Mouse (Mus musculus): ENCODE results near the gene Tmpo. TPM values are rescaled to one million over a fixed set of nuclear protein-coding genes. Genes with fewer than 3 reads are reported as not detected.

Tmpo gene
- total RNA-seq (2021) = 10 to 100 TPM; 32.1 to 35.0 TPM
- long read RNA-seq, experiment 1, transcript Tmpo-201 (4 exons, 3,772 nt) = minor isoform, 5 of 36 reads
- long read RNA-seq, experiment 1, transcript Tmpo-203 (8 exons, 1,854 nt) = minor isoform, 7 of 36 reads
- long read RNA-seq, experiment 1, transcript Tmpo-205 (6 exons, 1,842 nt) = major isoform, 16 of 36 reads
- long read RNA-seq, experiment 1, partial matches to known transcripts = 0 of 36 reads
- long read RNA-seq, experiment 1, other reads (novel, unspliced or antisense) = 2 of 36 reads
- long read RNA-seq, experiment 2, transcript Tmpo-205 (6 exons, 1,842 nt) = major isoform, 9 of 21 reads
- long read RNA-seq, experiment 2, partial matches to known transcripts = 2 of 21 reads
- long read RNA-seq, experiment 2, other reads (novel, unspliced or antisense) = 0 of 21 reads

DNA sequence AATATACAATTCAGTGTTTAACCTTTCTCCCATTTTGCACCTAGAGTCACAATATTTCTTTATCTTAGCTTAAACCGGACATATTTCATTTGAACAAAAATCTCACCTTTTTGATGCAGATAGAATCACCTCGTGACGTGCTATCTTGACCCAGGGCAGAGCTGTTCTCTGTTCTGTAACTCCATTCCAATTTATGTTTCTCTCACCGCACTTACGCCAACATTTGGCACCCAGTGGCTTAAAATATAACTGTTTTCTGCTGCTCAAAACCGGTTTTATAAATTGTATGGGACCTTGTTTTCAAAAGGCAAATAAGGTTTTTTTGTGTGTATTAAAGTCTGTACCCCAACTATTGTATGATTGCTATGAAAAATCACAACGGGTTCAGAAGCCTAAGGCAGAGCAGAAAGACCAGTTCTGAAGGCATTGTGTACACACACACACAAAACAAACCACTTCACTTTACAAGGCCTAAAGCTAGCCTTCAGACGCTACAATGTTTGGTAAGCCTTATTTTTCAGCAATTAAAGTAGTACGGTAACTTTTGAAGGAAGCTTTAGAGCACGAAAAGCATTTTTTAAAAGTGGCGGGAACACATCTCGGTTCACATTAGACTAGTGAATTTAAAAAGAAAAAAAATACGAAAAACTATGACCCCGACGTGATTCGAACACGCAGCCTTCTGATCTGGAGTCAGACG lies at the start of gene Tmpo:
Tmpo (minus strand) TSS at position 555 of the 700 bp plus-strand sequence.
- no peak for DNase-seq (ENCODE audit: low spot score in 2 of 2)
- intact Hi-C loops (cut with DNase I) = no loop called here

DNA sequence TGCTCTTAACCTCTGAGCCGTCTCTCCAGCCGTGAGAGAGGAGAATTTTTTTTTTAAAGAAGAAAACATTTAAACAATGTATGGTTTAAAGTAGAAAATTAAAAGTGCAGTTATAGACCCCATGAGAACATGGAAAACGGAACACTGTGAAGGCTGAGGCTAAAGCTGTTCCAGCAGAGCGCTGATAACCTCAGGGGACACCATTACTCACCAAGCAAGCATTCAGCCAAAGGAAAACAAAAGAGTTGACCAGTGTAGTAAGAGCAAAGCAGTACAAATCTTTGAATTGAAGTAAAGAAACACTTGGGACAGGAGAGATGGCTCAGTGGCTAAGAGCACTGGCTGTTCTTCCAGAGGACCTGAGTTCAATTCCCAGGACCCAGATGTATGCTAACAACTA lies 49.3 kb upstream of the Tmpo start:
- no peak for DNase-seq (ENCODE audit: low spot score in 2 of 2)
- intact Hi-C loops (cut with DNase I) = no loop called here

- DNase-seq (ENCODE audit: low spot score in 2 of 2) = peak in 1 of 2 experiments; percentile 38
- intact Hi-C loops (cut with DNase I) = no loop called here
Measured at GRCm38 (mm10) chr10:91229518-91229961, 48.4 kb upstream of the Tmpo start.

- DNase-seq (ENCODE audit: low spot score in 2 of 2) = no peak
- intact Hi-C loops (cut with DNase I) = no loop called here
Measured at GRCm38 (mm10) chr10:91228924-91229517, 47.9 kb upstream of the Tmpo start.

DNA sequence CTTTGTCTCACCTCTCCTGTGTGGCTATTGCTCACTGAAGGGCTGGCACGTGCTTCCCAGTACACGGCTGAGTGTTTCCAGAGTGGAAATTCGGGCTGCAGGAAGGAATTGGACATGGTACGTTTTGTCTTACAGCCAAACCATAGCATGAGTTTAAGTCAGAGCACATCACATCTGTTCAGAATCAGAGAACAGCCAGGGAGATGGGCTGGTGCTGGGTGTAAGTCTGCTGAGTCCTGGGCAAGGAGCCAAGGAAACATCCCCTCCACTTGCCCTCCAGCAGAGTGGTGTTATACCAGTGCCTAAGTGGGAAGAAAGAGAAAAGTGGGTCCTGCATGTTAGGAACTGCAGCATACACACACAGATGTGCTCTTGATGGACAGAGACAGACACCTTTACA lies 45.9 kb upstream of the Tmpo start:
- intact Hi-C loops (cut with DNase I) = no loop called here
- DNase-seq (ENCODE audit: low spot score in 2 of 2) = no peak

GRCm38 (mm10) chr10:91222398-91223236 lies 41.5 kb upstream of the Tmpo start:
- intact Hi-C loops (cut with DNase I) = no loop called here
- no peak for DNase-seq (ENCODE audit: low spot score in 2 of 2)

DNA sequence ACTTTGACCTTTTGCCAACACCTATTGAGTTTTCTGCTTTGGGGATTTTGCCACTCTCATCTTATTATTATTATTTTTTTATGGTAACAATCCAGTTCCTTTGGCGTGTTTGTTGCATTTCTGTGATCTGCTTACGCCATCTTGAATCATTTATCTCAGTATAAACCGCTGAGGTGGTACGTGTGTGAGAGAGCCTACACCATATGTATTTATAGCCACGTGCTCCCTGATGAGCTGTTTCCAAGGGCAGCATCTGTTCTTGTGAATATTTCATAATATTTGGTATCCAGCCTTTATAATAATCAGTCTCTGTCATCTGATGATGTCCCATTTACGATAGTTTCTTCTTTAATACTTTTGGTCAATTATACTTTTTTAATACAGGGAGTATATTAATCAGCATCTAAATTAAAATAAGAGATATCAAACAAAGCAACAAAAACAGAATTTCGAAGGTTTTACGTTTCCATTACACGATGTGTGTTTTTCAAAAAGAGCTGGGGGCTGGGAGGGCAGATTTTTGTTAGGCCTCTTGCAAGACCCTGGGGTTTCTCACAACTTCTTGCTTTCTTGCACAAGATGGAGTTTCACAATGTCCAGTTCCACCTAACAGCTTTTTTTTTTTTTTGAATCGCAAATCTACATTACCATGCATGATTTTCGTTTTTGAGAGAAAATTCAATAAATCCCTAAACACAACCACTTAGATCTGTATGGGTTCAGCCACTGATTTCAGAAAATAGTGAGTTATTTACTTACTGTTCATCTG lies 28.0 kb upstream of the Tmpo start:
- intact Hi-C loops (cut with DNase I) = no loop called here
- DNase-seq (ENCODE audit: low spot score in 2 of 2) = no peak

DNA sequence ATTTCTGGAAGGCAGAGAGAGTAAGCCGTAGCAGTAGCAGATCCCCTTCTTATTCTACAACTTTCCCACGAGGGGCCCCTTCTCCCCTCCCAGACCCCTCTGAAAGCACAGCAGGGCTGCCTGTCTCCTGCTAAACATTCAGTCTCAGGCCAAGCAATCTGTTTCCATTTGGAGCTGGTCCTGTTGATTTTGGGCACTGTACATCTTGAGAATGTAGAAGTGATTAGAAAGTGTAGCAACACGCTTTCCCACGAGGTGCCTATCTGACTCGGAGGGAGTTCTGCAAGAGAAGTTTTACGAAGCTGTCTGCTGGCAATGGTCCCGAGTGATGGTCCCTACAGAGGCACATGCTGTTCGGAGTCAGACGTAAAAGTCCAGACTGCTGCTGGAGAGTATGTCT lies 27.3 kb upstream of the Tmpo start:
- no peak for DNase-seq (ENCODE audit: low spot score in 2 of 2)
- intact Hi-C loops (cut with DNase I) = no loop called here

DNA sequence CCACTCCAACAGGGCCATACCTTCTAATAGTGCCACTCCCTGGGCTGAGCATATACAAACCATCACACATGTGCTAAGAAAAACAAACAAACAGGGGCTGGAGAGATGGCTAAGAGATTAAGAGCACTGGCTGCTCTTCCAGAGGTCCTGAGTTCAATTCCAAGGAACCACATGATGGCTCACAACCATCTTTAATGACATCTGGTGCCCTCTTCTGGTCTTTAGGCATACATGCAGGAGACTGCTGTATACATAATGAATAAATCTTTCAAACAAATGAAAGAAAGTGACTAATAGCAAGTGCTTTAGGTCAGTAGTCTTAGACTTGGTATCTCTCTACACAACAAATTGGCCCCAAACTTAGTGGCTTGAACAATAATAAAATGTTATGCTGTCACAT lies 26.2 kb upstream of the Tmpo start:
- intact Hi-C loops (cut with DNase I) = no loop called here
- no peak for DNase-seq (ENCODE audit: low spot score in 2 of 2)

- intact Hi-C loops (cut with DNase I) = no loop called here
- no peak for DNase-seq (ENCODE audit: low spot score in 2 of 2)
Measured at GRCm38 (mm10) chr10:91205632-91206031, 24.5 kb upstream of the Tmpo start.

DNA sequence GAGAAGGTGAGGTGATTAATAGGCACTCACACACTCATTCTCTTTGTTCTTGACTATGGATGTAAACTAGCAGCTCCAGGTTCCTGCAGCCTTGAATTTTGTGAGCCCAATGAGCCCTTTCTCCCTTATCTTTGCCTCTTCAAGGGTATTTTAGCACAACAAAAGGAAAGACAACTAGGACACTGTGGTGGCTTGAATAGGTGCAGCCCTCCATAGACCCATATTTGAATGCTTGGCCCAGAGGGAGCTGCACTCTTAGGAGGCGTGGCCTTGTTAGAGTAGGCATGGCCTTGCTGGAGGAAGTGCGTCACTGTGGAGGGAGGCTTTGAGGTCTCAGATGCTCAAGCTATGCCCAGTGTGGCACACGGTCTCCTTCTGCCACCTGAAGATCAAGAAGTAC lies 19.5 kb upstream of the Tmpo start:
- intact Hi-C loops (cut with DNase I) = no loop called here
- no peak for DNase-seq (ENCODE audit: low spot score in 2 of 2)

GRCm38 (mm10) chr10:91199238-91199780 lies 18.2 kb upstream of the Tmpo start:
- no peak for DNase-seq (ENCODE audit: low spot score in 2 of 2)
- intact Hi-C loops (cut with DNase I) = no loop called here

GRCm38 (mm10) chr10:91197704-91198103 lies 16.6 kb upstream of the Tmpo start:
- no peak for DNase-seq (ENCODE audit: low spot score in 2 of 2)
- intact Hi-C loops (cut with DNase I) = no loop called here

DNA sequence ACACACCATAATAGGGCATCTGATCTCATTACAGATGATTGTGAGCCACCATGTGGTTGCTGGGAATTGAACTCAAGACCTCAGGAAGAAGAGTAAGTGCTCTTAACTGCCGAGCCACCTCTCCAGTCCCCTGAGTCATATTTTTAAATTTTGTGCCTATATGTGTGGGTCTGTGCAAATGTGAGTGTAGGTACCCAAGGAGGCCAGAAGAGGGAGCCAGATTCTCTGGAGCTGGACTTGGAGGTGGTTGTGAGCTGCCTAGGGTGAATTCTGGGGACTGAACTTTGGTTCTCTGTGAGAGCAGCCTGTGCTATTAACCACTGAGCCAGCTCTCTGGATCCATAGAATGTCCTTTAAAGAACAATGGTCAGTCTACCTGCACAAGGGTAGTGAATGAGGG lies 15.7 kb upstream of the Tmpo start:
- intact Hi-C loops (cut with DNase I) = no loop called here
- DNase-seq (ENCODE audit: low spot score in 2 of 2) = no peak

DNA sequence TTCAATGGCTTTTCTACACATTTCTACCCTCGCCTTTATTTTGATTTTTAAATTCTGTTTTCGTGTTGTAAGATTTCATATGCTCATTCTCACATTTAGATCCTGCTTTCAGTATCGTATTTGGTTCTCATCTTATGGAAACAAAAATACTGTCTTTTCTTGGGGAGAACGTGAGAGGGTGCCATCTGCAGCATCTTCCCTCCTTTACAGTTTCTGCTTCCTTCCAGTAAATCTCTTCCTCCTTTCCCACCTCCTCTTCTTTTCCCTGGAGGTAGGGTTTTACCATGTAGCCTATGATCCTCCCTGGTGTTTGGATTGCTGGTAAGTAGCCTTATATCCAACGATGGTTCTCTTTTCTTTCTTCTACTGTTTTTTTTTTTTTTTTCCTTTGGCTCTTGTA lies 14.6 kb upstream of the Tmpo start:
- intact Hi-C loops (cut with DNase I) = no loop called here
- no peak for DNase-seq (ENCODE audit: low spot score in 2 of 2)

DNA sequence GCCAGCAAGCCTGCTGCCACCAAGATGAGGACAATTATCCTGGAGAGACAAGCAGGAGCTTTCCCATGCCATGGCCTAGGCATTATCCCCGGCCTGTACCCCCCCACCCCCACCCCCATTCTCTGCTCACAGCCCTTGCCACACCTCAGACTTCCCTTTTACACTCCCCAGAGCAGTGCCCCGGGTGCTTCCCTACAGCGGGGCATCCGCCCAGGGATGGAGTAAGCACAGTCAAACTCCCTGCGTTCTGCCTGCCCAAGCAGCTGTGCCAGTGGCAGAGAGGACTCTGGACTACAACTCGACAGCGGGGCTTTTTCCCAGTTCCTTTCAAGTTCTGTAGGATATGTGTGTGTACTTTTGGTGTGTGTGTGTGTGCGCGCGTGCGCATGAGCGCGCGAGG lies 14.0 kb upstream of the Tmpo start:
- intact Hi-C loops (cut with DNase I) = no loop called here
- DNase-seq (ENCODE audit: low spot score in 2 of 2) = no peak

- DNase-seq (ENCODE audit: low spot score in 2 of 2) = peak; percentile 55 to 61
- intact Hi-C loops (cut with DNase I) = no loop called here
Measured at GRCm38 (mm10) chr10:91191851-91192250, 10.7 kb upstream of the Tmpo start.

- no peak for DNase-seq (ENCODE audit: low spot score in 2 of 2)
- intact Hi-C loops (cut with DNase I) = loop anchor here (5.0 kb wide), 1 partner anchor 48 kb away; no protein-coding TSS in a partner anchor
Measured at GRCm38 (mm10) chr10:91189476-91189875, 8.4 kb upstream of the Tmpo start.
